Mouse (Mus musculus) cerebellum, postnatal 25 days (tissue): ENCODE measurements around the gene Usp7.

Source experiments
- DNase-seq, 2 experiments: peaks; one replicate each; pipeline ENCODE4 v3.0.0; 2021; ENCODE audit warnings: mixed read lengths in 2 of 2

The Usp7 gene

GRCm38 (mm10) chr16:8791949-8792557, at the start of gene Usp7:
TSS of gene Usp7 (minus strand) at chr16:8792308.
- DNase-seq = no peak

DNA sequence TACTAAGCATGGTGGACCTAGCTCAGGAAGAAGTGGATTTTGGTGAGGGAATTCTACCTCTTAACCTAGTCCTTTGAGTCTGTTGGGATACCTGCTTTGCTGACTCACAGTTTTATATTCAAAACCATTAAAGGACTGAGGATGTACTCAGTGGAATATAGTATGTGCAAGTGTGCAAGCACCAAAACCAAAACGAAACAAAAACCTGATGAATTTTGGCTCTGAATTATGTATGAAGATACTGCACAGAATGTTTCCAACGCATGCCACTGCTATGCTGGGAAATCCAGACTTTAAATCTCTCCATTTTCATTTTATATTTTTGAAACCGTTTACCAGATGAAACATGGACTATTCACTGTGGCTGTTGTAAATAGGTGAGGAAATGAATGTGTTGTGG, 48.4 kb upstream of the Usp7 start:
- DNase-seq = no peak

DNA sequence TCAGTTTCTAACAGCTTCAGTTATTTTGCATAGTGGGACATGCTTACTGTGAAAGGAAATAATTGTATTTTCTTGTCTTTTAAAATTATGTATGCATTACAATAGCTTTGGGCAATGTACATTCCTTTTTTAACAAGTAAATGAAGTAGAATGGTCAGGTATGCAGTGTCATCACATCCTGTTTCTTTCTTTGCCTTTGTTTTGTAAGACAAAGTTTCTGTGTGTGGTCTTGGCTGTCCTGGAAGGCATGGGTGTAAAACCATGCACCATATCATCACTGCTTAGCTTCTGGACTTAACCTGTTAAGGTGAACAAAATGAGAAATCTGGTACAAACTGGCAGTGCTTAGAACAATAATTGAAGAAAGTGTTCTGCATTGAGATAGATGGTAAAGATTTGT, 46.8 kb upstream of the Usp7 start:
- no peak for DNase-seq

DNA sequence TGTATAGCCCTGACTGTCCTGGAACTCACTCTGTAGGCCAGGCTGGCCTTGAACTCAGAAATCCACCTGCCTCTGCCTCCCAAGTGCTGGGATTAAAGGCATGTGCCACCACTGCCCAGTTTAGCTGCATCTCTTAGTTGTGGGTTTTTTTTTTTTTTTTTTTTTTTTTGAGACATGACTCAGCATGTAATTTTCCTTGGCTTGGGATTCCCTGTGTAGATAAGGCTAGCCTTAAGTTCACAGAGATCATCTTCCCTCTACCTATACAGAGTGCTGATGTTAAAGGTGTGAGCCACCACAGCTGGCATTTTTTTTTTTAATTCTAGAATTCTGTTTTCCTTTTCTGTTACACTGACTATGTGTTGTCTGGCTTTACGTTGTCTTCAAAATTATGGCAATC, 45.5 kb upstream of the Usp7 start:
- DNase-seq = no peak

GRCm38 (mm10) chr16:8836876-8837275, 44.8 kb upstream of the Usp7 start:
- DNase-seq = no peak

DNA sequence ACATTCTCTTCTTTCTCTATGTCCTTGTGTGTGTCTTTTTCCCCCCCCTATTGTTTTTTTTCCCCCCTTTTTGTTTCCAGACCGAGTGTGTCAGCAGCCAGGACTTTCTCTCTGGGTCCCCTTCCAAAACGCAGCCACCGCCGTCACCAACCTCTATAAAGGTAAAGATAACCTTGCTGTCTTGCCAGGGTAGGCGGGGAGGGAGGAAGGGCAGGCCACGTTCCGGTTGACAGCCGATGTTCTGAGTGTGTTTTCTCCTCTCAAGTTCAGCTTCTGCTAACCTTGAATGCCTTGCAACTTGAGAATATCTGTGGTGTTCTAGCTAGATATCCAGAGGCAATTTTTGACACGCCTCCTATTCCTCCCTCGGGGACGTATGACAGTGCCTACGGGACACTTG, 39.1 kb upstream of the Usp7 start:
- DNase-seq = peak; percentile 39 to 41

GRCm38 (mm10) chr16:8830431-8831211, 38.5 kb upstream of the Usp7 start:
- peak; percentile 69 to 76 for DNase-seq

GRCm38 (mm10) chr16:8829564-8830359, 37.7 kb upstream of the Usp7 start, which contains the start of gene 1810013L24Rik:
TSS of gene 1810013L24Rik (plus strand) at chr16:8830100.
- peak; percentile 99 for DNase-seq

DNA sequence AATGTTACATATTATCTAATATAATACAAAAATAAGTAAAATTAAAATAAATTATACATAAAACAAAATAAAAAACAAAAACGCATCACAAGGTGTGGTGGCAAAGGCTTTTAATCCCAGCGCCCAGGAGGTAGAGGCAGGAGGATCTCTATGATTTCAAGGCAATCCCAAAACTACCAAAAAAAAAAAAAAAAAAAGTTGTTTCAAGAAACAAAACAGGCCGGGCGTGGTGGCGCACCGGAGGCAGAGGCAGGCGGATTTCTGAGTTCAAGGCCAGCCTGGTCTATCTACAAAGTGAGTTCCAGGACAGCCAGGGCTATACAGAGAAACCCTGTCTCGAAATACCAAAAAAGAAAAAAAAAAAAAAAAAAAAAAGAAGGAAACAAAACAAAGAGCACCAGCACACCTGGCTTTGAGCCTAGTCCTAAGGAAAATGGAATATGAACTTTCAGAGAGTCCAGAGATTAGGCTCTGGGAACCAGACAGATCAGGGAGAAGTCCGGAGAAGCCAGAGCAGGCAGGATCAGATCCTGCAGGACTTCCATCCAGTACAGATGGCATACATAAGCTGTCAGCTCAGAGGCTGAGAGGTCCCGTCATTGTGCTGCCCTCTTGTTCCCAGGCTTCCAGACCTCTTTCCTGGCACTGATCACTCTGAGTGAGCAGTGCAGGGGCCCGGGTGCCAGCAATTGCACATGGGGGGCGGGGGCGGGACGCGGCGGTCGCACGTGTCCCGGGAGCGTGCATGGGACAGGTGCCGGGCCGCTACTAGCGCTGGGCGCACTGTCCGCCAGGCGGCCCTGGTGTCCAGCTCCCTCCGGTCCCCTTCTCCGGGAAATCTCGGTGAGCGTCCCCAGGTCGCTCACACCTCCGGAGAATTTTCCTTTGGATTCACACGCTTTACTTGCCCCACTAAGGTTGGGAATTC, 36.8 kb upstream of the Usp7 start:
- DNase-seq = peak in 1 of 2 experiments; percentile 90

DNA sequence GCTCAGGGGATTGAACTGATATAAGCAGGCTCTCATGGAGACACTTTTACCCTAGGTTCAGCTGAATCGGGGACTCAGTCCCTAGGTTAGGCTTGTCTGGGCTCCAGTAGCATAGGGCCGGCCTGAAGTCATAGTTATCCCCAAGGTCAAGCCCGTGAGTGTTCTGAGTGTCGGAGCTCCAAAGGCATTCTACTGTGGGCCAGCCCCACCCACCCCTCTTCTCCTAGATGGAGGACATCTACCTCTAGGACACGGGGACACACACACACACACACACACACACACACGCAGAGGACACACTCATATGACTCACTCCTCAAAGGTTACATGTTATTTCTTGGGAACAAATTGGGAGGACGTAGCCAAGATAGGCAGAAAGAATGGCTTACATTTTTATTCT, 35.3 kb upstream of the Usp7 start:
- no peak for DNase-seq

- DNase-seq = no peak
These were observed 31.6 kb upstream of the Usp7 start for GRCm38 (mm10) chr16:8823661-8824060.

- no peak for DNase-seq
These were observed 30.5 kb upstream of the Usp7 start for GRCm38 (mm10) chr16:8822586-8822985.

- peak; percentile 63 to 71 for DNase-seq
These were observed 29.3 kb upstream of the Usp7 start for GRCm38 (mm10) chr16:8821429-8821828.

- DNase-seq = peak; percentile 39 to 53
These were observed 25.8 kb upstream of the Usp7 start for GRCm38 (mm10) chr16:8817872-8818271.

DNA sequence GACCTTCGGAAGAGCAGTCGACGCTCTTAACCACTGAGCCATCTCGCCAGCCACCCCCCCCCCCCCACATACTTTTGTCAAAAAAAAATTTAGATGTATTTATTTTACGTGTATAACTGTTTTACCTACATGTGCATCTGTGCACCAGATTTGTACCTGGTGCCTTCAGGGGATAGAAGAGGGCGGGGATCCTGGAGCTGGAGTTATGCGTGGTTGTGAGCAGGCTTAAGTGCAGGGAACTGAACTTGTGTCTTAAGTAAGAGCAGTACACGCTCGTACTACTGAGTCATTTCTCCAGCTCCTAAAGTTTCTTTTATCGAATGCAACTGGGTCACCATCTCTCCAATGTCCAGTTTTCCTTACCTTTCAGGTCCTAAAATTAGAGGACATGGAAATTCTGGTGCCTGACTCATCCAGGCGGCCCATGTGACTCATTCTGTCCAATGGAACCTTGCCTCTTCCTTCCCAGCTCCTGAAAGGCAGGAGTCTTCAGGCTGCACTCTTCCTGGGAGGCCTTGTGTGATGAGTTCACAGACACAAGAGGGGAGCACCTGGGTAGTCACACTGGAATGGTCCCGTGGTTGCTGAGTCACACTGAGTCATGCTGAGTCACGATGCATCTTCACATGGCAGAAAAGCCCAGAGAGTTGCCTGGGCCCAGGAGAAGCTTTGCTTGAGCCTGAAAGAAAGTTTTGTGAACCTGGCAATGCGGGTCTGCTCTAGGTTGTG, 18.5 kb upstream of the Usp7 start:
- DNase-seq = no peak

- peak in 1 of 2 experiments; percentile 55 for DNase-seq
These were observed 14.6 kb upstream of the Usp7 start for GRCm38 (mm10) chr16:8806703-8807102.

- no peak for DNase-seq
These were observed 3.8 kb upstream of the Usp7 start for GRCm38 (mm10) chr16:8795906-8796305.

DNA sequence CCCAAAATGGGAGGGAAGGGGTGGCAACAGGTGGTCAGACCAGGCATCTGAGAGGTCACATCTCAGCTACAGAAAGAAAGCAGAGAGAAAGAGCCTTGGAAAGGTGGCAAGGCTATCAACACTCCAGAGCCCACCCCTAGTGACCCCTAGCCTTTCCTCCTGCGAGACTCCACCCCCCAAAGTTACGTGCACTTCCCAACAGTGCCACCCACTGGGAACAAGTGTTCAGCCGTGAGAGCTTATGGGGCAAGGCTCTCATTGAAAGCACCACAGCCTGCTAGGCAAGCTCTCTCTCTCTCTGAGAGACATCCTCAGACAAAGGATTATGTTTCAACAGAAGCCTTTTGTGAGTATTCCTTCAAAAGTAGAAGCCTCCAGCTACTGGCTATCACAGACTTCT, 2.8 kb upstream of the Usp7 start:
- no peak for DNase-seq

DNA sequence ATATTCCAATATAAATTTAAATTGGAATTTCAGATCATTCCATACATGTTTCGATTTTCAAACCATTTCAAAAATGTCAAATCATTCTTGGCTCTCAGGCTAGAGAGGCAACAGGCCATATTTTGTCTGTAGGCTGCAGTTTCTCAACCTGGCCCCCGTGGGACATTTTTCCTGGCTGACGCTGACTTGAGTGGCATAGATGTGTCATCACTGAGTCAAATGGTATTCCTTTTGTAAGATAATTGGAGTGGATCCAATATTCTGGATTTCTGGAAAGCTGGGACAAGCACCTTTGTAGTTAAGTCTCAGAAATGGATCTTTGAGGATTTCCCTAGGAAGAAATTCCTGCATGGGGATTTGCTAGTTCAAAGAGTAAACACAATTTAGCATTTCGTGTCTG, 1.2 kb downstream of the Usp7 start:
- no peak for DNase-seq

GRCm38 (mm10) chr16:8784753-8785152, 7.4 kb downstream of the Usp7 start:
- DNase-seq = peak in 1 of 2 experiments; percentile 27

DNA sequence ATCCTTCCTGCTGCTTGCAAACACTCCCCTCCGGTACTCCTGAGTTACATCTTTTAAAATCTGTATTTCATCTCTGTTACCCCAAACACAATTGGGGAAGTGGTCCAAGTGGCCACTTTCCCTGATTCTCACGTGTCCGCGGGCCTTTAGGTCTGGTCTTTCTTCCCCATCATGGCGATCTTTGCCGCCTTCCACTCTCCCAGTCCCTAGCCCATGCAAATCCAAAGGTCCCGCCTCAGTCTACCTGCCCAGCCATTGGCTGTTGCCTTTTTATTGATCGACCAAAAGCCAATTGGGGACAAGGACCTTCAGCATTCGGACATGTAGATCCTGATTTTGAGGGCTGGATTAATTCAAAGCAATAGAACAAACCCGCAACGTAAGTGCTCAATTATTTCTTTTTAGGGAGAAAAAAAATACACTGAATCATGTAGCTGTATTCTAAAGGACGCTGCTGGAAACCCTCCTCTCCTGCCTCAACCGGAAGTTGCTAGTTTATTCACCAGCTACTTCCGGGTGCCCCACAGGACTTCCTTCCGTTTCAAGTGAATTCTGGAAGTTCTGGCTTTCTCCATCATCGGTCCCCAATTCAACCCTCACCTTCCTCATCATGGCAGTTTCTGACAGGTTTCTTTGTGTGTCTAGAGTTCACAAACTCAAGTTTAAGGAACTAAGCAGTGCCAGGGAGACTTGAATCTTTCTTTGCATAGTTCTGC, 8.8 kb downstream of the Usp7 start:
- no peak for DNase-seq
